Mouse (Mus musculus): ENCODE results near the gene Msx1.

- no peak for TF ChIP-seq POLR2A (IDR thresholded peaks at IDR 0.05; ENCODE audit: borderline replicate concordance, extremely low read depth, low read depth, low read length)
- no peak for TF ChIP-seq CTCF (IDR thresholded peaks at IDR 0.05; ENCODE audit: insufficient read depth, low read length)
Measured at GRCm38 (mm10) chr5:37860846-37861245, 36.5 kb upstream of the Msx1 start.
